Mouse (Mus musculus): ENCODE results near the gene Ror1. TPM values are rescaled to one million over a fixed set of nuclear protein-coding genes. Genes with fewer than 3 reads are reported as not detected.

Ror1 gene
- polyA plus RNA-seq, 1 experiment from 2014 or later: 1.6 TPM

DNA sequence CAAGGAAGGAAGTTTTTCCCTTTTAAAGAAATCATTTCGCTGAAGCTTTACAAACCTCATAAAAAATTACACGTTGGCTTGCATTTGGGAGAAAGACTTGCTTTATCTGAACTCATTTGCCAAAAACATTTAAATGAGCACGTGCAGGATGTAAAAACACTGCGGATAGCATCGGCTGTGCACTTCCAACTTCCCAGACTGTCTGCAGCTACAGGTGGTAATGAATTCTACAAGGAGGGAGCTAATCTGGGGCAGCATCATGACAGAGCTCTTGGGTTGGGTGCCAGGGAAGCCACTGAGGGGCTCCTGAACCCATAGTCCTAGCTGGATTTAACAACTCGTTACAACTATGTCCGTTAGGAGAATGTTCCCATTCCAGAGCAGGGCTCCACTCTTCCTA is 268.1 kb downstream of the Ror1 start:
- Histone ChIP-seq H3K4me3 (no peak overlapping the region), H3K9me3 (no peaks in the 10 kb centered on the region), H3K9ac (no peak overlapping the region), H3K4me2 (no peak overlapping the region), H3K4me1 (replicated peaks) (no peaks in the 10 kb centered on the region), H3K27ac (replicated peaks) (no peak overlapping the region), H3K27me3 (no peaks in the 10 kb centered on the region), H3K36me3 (no peaks in the 10 kb centered on the region)
- 95% methylated on average over 7 of the region's 7 CpGs for whole genome bisulfite sequencing
- no peak for ATAC-seq (ENCODE audit: low FRiP score, low read depth)

DNA sequence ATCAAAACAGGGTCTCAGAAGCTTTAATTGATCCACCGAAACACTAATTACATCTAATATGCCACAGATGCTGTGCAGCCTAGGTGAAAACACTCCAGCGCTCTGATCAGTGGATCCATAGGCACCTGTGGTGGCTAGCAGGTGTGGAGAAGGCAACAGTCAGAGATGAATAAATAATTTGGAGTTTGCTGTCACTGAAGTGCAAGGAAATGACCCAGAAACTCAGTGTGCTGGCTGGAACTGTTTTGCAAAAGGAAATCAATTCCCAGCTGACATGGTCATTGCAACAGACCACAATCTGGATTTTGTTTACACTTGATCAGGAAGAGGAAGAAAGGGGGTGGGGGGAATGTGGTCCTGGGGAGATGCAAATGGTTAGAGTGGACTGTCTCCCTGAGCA is 273.1 kb downstream of the Ror1 start:
- Histone ChIP-seq H3K9ac (no peak overlapping the region), H3K27ac (replicated peaks) (no peak overlapping the region), H3K4me3 (no peak overlapping the region), H3K9me3 (no peaks in the 10 kb centered on the region), H3K4me1 (replicated peaks) (no peaks in the 10 kb centered on the region), H3K27me3 (no peaks in the 10 kb centered on the region), H3K36me3 (no peaks in the 10 kb centered on the region), H3K4me2 (no peak overlapping the region)
- no peak for ATAC-seq (ENCODE audit: low FRiP score, low read depth)
- 90% methylated on average over 2 of the region's 2 CpGs for WGBS

DNA sequence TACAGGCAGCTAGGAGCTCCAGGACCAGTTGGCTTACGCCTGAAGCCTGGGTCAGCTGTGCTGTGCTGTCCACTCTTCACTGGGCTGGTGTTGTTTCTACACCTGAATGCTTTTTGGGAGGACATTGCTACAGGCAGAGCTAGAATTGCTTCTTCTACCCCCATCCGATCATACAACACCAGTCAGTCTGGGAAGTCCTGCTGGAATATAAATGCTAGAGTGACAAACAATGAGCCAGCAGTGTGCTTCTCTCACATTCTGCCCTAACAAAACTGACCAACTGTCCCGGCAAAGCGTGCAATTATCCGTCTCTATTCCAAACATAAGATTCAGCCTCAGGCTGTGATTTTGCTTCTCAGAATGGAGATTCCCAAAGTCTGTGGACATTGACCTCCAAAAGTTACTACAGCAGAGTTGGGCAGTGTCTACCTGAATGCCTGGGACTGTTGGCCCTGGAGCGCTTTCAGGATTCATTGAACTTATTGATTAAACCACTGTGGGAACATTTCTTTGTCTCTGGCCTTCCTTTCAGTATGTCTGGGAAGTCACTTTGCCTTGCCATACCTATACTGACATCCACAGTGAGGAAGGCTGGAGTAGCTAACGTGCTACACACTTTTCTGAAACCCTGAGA is 274.1 kb downstream of the Ror1 start:
- Histone ChIP-seq H3K27ac (replicated peaks) (no peak overlapping the region), H3K9ac (no peak overlapping the region), H3K27me3 (no peaks in the 10 kb centered on the region), H3K4me3 (no peak overlapping the region), H3K4me1 (replicated peaks) (no peaks in the 10 kb centered on the region), H3K9me3 (no peaks in the 10 kb centered on the region), H3K4me2 (no peak overlapping the region), H3K36me3 (no peaks in the 10 kb centered on the region)
- WGBS: 87% methylated on average over 7 of the region's 7 CpGs
- no peak for ATAC-seq (ENCODE audit: low FRiP score, low read depth)

- Histone ChIP-seq H3K4me1 (replicated peaks) (0 out of 2 replicates have a peak, but pooled peaks cover 3% of the 10 kb centered on the region), H3K4me2 (no peak overlapping the region), H3K27ac (replicated peaks) (0 out of 2 replicates have a peak overlapping the region, but pooled peaks have one; percentile 13), H3K4me3 (no peak overlapping the region), H3K36me3 (no peaks in the 10 kb centered on the region), H3K27me3 (no peaks in the 10 kb centered on the region), H3K9ac (no peak overlapping the region), H3K9me3 (no peaks in the 10 kb centered on the region)
- ATAC-seq (ENCODE audit: low FRiP score, low read depth): no peak
- WGBS: 53% methylated on average over 11 of the region's 11 CpGs
Measured at GRCm38 (mm10) chr4:100372806-100373205, 277.2 kb downstream of the Ror1 start.

DNA sequence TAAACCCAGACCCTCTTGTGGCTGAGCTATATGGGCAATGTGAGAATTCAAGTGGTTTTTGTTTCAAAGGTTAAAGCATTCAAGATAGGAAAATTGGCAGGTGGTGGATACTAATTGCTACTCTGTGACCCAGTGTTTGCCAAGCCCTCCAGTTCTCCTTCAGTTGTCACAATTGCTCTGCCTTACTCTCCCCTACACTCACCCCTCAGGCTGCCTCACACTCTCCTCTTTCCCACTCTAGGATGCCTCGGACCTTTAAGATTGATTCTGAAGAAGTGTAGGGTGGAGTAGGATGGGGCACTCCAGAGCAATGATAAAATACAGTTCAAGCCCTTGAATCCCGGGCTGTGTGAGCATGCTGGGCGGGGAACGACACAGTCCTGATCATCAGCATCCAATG is 278.2 kb downstream of the Ror1 start:
- Histone ChIP-seq H3K27ac (replicated peaks) (no peak overlapping the region), H3K27me3 (no peaks in the 10 kb centered on the region), H3K9me3 (no peaks in the 10 kb centered on the region), H3K4me3 (no peak overlapping the region), H3K36me3 (no peaks in the 10 kb centered on the region), H3K4me2 (no peak overlapping the region), H3K9ac (no peak overlapping the region), H3K4me1 (replicated peaks) (0 out of 2 replicates have a peak, but pooled peaks cover 3% of the 10 kb centered on the region)
- WGBS: 73% methylated on average over 4 of the region's 4 CpGs
- no peak for ATAC-seq (ENCODE audit: low FRiP score, low read depth)

DNA sequence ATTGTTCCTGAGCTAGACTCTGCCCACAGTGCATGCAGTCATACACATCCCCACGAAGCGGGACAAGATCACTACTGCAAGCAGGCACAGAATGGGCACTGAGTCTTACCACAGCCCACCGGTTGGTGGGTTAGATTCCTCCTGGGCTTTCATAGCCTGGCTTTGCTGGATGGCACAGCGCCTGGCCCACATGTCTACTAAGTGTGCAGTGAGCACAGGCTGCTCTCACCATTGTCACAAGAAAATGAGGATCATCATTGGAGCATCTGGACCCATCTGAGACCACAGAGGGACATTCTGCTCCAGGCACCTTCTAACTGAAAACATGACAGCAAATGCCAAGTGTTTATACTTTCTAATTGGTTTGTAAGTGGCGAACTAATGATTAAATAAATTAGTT is 279.7 kb downstream of the Ror1 start:
- Histone ChIP-seq H3K4me1 (replicated peaks) (0 out of 2 replicates have a peak, but pooled peaks cover 3% of the 10 kb centered on the region), H3K27me3 (no peaks in the 10 kb centered on the region), H3K4me3 (no peak overlapping the region), H3K36me3 (no peaks in the 10 kb centered on the region), H3K4me2 (no peak overlapping the region), H3K9me3 (no peaks in the 10 kb centered on the region), H3K27ac (replicated peaks) (no peak overlapping the region), H3K9ac (no peak overlapping the region)
- WGBS: 64% methylated on average over 5 of the region's 5 CpGs
- ATAC-seq (ENCODE audit: low FRiP score, low read depth): no peak

DNA sequence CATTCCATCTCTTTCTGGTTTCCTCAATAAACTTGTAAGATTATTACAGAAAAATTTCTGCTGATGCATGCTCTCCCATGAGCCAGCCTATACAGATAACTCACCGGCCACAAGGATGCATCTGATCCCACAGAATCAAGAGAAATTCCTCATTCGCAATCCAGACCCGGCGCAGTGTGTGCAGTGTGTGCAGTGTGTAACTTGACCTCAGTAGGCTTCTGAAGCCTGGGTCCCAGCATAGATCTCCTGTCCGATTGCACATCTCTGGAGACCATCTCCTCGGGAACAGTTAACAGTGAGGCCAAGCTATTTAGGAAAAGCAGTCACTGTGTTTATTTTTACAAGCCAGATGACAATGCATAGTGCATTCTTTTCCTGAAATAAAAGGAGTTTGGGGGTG is 280.6 kb downstream of the Ror1 start:
- no peak for ATAC-seq (ENCODE audit: low FRiP score, low read depth)
- H3K9me3 ChIP-seq: no peaks in the 10 kb centered on the region
- no peaks in the 10 kb centered on the region for H3K27me3 ChIP-seq
- no peak overlapping the region for H3K4me2 ChIP-seq
- no peak overlapping the region for H3K4me3 ChIP-seq
- no peak overlapping the region for H3K9ac ChIP-seq
- no peak overlapping the region for H3K27ac ChIP-seq (replicated peaks)
- 0 out of 2 replicates have a peak, but pooled peaks cover 3% of the 10 kb centered on the region for H3K4me1 ChIP-seq (replicated peaks)
- H3K36me3 ChIP-seq: no peaks in the 10 kb centered on the region
- WGBS: 73% methylated on average over 6 of the region's 6 CpGs

- Histone ChIP-seq H3K9ac (no peak overlapping the region), H3K36me3 (no peaks in the 10 kb centered on the region), H3K27ac (replicated peaks) (no peak overlapping the region), H3K27me3 (no peaks in the 10 kb centered on the region), H3K4me2 (no peak overlapping the region), H3K4me1 (replicated peaks) (0 out of 2 replicates have a peak, but pooled peaks cover 3% of the 10 kb centered on the region), H3K9me3 (no peaks in the 10 kb centered on the region), H3K4me3 (no peak overlapping the region)
- 87% methylated on average over 3 of the region's 3 CpGs for WGBS
- no peak for ATAC-seq (ENCODE audit: low FRiP score, low read depth)
Measured at GRCm38 (mm10) chr4:100377231-100377630, 281.6 kb downstream of the Ror1 start.

- no peak overlapping the region for H3K4me2 ChIP-seq
- no peaks in the 10 kb centered on the region for H3K36me3 ChIP-seq
- WGBS: 73% methylated on average over 4 of the region's 4 CpGs
- no peak overlapping the region for H3K9ac ChIP-seq
- H3K27me3 ChIP-seq: no peaks in the 10 kb centered on the region
- H3K27ac ChIP-seq (replicated peaks): no peak overlapping the region
- no peaks in the 10 kb centered on the region for H3K9me3 ChIP-seq
- no peak overlapping the region for H3K4me3 ChIP-seq
- 0 out of 2 replicates have a peak, but pooled peaks cover 3% of the 10 kb centered on the region for H3K4me1 ChIP-seq (replicated peaks)
- no peak for ATAC-seq (ENCODE audit: low FRiP score, low read depth)
Measured at GRCm38 (mm10) chr4:100377996-100378395, 282.4 kb downstream of the Ror1 start.

DNA sequence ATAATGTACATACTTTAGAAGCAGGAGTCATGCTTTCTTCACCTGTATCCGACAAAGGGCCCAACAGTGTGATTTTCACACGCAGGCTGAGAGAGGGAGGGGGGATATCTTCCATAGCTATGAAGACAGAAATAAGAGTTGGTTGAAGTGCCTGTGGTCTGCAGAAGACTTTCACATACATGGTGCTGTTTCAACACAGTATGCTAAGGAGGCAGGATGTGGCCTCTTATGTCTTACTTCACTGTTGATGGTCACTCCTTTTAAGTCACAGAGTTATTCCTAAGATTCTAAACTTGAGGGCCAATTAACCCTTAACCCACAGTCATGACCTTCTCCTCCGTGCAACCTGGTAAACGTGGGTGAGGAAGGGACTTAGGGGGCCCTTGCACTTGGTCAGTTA is 286.2 kb downstream of the Ror1 start:
- no peaks in the 10 kb centered on the region for H3K9me3 ChIP-seq
- H3K27me3 ChIP-seq: no peaks in the 10 kb centered on the region
- H3K36me3 ChIP-seq: no peaks in the 10 kb centered on the region
- 89% methylated on average over 4 of the region's 4 CpGs for WGBS
- H3K4me2 ChIP-seq: no peak overlapping the region
- no peak overlapping the region for H3K9ac ChIP-seq
- no peak for ATAC-seq (ENCODE audit: low FRiP score, low read depth)
- H3K27ac ChIP-seq (replicated peaks): no peak overlapping the region
- no peak overlapping the region for H3K4me3 ChIP-seq
- 0 out of 2 replicates have a peak, but pooled peaks cover under 1% of the 10 kb centered on the region for H3K4me1 ChIP-seq (replicated peaks)

DNA sequence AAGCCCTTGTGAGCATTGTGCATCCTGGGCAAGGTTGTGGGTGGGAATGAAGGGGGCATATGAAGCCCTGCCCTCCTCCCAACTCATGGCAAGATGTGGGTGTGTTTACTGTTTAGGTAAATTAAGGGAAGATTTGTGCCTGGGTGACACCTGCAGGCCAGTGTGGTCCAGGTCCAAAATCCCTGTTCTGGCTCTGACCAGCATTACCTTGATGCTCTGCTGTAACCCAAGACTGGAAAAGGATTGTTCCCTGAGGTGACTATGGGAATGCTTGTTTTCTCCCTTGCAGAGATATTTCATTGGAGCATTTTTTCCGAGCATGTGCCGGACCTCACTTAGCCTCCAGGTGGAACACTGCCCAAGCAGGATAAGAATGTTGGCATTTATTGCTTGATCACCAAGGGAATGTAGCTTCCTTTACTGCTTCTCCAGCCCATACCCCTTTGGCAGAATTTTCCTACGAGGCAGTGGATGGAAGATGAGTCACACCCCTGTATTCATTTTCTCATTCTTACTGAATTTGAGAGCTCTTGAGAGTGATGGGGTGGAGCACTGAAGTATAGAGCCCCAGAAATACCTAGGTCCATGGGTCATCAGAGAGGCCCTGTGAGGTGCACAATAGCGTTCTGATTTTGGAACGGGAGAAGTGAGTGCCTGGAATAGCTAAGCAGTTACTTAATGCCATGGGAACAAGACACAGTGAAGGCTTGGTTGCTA is 290.8 kb downstream of the Ror1 start:
- Histone ChIP-seq H3K4me1 (replicated peaks) (no peaks in the 10 kb centered on the region), H3K4me2 (no peak overlapping the region), H3K27me3 (no peaks in the 10 kb centered on the region), H3K9me3 (no peaks in the 10 kb centered on the region), H3K9ac (no peak overlapping the region), H3K36me3 (no peaks in the 10 kb centered on the region), H3K27ac (replicated peaks) (no peak overlapping the region), H3K4me3 (no peak overlapping the region)
- 79% methylated on average over 5 of the region's 5 CpGs for WGBS
- no peak for ATAC-seq (ENCODE audit: low FRiP score, low read depth)

DNA sequence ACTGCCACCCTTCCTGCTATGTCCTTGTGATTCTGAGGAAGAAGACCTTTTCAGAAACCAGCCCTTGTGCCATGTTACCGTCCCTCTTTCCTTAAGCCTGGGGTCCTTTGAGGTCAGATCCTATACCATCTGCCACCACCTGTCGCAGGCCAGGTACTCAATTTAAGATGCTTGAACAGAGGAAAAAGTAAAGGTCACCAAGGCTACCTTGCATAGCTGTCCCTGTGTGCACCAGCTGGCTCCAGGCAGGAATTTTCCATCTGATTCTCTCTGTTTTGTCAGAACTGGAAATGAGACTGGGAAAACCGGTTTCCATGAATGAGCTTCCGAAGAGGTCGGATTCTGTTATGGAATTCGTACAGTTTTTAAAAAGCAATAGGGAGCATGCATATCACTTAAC is 294.8 kb downstream of the Ror1 start:
- Histone ChIP-seq H3K4me2 (no peak overlapping the region), H3K9ac (no peak overlapping the region), H3K4me3 (no peak overlapping the region), H3K9me3 (no peaks in the 10 kb centered on the region), H3K27me3 (no peaks in the 10 kb centered on the region), H3K36me3 (no peaks in the 10 kb centered on the region), H3K27ac (replicated peaks) (no peak overlapping the region), H3K4me1 (replicated peaks) (no peaks in the 10 kb centered on the region)
- WGBS: 96% methylated on average over 6 of the region's 6 CpGs
- no peak for ATAC-seq (ENCODE audit: low FRiP score, low read depth)

Data from hindbrain, embryonic 15.5 days (tissue).